Mouse (Mus musculus): ENCODE data around the gene Tff3. TPM values are rescaled to one million over a fixed set of nuclear protein-coding genes. Genes with fewer than 3 reads are reported as not detected.

Gene Tff3
- polyA plus RNA-seq, 1 experiment from 2014 or later: 2.3 TPM

DNA sequence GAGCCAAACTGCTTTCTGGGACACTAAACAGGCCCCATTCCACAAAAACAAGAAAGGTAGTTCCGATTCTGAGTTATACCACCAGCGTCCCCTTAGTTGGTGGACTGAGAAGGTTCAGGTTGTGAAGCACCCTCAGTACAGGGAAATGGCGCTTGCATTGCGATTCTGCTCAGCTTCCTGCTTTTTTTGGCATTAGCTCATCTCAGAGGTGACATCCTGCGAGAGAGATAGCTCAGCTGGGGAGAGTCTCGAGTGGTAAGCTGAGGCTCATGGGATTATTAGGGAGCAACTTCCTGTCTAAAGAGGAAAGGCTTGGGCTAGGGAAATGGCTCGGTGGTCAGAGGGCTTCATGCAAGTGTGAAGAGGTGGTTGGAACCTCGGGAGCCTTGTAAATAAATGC lies 39.6 kb downstream of the Tff3 start:
- H3K9ac ChIP-seq: no peak overlapping the region
- H3K4me1 ChIP-seq: peaks cover 89% of the 10 kb centered on the region
- H3K9me3 ChIP-seq (replicated peaks): no peaks in the 10 kb centered on the region
- H3K27ac ChIP-seq: peak overlapping the region; percentile 82
- peaks cover 7% of the 10 kb centered on the region for H3K36me3 ChIP-seq
- H3K4me2 ChIP-seq: no peak overlapping the region
- ATAC-seq: no peak
- no peak overlapping the region for H3K4me3 ChIP-seq
- 48% methylated on average over 8 of the region's 8 CpGs for WGBS (ENCODE audit: insufficient replicate concordance)
- no peaks in the 10 kb centered on the region for H3K27me3 ChIP-seq (replicated peaks)

DNA sequence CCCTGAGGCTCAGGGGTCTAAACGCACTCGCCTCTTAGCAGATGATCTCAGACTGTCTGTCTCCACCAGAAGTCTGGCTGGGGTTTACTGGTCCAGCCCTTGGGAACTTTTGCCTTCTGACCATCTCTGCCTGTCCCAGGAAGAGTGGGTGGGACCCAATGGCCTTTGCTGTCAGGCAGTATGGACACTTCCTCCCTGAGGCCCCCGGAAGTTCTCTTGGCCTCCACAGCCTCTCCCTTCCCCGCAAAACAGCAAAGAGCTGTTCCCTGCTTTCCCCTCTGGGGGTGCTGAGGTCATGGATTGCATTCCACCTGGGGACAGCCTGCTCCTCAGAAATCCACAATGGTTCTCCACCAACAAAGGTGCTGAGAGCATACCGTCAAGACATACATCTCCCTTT lies 40.7 kb downstream of the Tff3 start:
- Histone ChIP-seq H3K4me3 (no peak overlapping the region), H3K36me3 (peaks cover 7% of the 10 kb centered on the region), H3K9ac (0 out of 2 replicates have a peak overlapping the region, but pooled peaks have one; percentile 13), H3K27ac (peak overlapping the region; percentile 65), H3K4me2 (no peak overlapping the region), H3K9me3 (replicated peaks) (no peaks in the 10 kb centered on the region), H3K27me3 (replicated peaks) (no peaks in the 10 kb centered on the region), H3K4me1 (peaks cover 86% of the 10 kb centered on the region)
- 40% methylated on average over 5 of the region's 5 CpGs for whole genome bisulfite sequencing (ENCODE audit: insufficient replicate concordance)
- ATAC-seq: no peak

DNA sequence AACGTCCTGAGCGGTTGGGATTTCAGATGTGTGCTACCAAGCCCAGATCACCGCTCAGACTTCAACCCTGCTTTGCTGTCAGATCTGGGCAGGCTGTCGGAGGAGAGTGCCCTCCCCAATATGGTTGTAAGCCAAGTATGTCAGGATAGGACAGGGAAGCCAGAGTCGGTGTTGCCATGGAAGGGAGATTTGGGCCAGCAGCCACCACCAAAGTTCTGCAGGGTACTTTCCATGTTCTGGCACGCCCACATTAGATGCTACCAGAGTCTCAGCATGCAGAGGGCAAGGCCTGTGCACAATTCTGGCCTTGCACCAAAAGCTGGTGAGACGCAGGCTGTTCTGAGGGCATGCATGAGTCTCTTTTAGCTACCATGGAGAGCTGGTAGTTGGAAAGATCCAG lies 43.2 kb downstream of the Tff3 start:
- 87% methylated on average over 7 of the region's 7 CpGs for WGBS (ENCODE audit: insufficient replicate concordance)
- Histone ChIP-seq H3K27ac (peak overlapping the region; percentile 24; the same call in 1 of the 2 replicates), H3K4me3 (no peak overlapping the region), H3K36me3 (no peaks in the 10 kb centered on the region), H3K4me1 (peaks cover 78% of the 10 kb centered on the region), H3K9ac (no peak overlapping the region), H3K4me2 (no peak overlapping the region), H3K27me3 (replicated peaks) (no peaks in the 10 kb centered on the region), H3K9me3 (replicated peaks) (no peaks in the 10 kb centered on the region)
- no peak for ATAC-seq

DNA sequence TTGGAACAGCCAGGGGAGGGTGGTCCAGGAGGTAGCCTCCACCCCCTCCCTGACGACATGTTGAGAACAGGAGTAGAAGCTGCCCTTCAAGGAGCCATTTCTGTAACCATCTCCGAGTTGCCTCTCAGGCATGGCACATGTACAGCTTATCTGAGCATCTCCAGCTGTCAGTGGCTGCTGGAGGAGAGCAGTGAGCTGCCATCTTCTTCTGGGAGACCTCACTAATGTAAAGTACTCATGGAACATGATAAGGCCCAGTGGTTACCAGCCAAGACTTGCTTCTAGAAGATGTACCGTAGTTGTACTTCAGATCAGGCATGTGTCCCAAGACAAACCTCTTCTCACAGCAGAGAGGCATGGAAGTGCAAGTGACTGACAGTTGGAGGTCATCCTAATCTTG lies 43.9 kb downstream of the Tff3 start:
- Histone ChIP-seq H3K27me3 (replicated peaks) (no peaks in the 10 kb centered on the region), H3K36me3 (no peaks in the 10 kb centered on the region), H3K9me3 (replicated peaks) (no peaks in the 10 kb centered on the region), H3K4me3 (no peak overlapping the region), H3K4me2 (no peak overlapping the region), H3K4me1 (peaks cover 78% of the 10 kb centered on the region), H3K9ac (no peak overlapping the region), H3K27ac (peak overlapping the region; percentile 24)
- peak; percentile 58; the same call in 1 of the 2 replicates for ATAC-seq
- 54% methylated on average over 3 of the region's 3 CpGs for WGBS (ENCODE audit: insufficient replicate concordance)

DNA sequence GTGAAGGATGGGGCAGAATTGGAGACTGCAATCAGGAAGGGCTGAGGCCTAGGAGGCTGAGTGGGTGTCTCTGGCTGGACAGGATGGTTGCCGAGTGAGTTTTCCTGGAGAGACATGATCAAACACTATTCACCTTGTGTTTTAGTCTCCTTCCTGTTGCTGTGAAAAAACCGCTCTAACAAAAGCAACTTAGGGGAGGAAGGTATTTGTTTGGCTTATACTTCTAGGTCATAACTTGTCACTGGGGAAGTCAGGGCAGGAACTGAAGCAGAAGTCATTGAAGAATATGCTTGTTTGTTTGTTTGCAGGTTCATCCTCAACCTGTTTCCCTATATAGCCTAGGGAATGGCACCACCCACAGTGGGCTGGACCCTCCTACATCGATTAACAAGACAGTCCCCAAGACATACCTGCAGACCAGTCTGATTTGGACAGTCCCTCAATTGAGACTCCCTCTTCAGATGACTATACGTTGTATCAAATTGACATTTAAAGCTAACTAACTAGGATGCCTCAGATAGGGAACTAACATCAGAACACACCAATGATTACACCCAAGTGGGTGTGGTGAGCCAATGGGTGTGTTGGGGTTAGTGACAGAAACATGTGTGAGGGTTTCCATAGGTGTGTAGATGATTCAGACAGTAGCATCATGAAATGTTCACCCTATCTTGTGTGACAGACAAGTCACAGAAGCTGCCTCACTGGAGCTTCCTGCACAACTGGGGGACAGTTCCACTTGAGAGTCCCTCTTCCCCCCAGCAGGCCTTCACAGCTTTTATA lies 47.0 kb downstream of the Tff3 start:
- peak overlapping the region; percentile 7; the same call in 1 of the 2 replicates for H3K27ac ChIP-seq

DNA sequence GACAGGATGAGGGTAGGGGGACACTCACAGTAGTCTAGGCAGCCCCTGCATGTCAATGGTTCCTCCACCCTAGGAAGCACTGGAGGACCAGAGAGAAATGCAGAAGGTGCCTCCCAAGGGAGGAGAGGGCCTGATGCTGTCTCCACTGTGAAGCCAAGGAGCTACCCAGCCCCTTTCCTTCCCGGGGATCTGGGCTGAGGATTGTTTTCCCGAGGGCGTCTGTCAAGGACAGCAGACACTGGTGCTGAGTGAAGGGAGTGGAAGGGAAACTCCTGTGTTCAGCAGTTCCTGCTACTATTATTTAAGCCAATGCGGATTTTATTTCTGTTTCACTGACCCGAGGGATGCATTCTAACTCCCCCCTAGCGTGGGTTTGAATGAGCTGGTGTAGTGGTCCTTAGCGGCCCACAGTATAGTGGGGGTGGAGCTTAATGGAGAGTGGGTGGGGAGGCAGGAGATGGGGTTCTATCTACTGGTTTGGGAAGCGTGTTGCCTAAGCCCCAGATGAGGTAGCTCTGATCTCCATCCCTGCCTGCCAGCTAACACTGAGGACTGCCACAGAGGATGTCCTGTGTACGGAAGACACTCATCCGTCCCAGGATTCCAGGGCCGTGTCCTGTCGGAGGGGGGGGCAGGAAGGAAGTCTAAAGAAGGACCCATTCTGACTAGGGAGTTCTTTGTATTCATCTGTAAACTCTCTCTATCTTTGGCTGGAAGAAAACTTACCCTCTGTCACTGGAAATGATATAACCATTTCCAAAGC lies 50.2 kb downstream of the Tff3 start:
- WGBS (ENCODE audit: insufficient replicate concordance): 46% methylated on average over 12 of the region's 12 CpGs

More for the DNA sequence above, 47.0 kb downstream of the Tff3 start:
- Histone ChIP-seq H3K9me3 (replicated peaks) (no peaks in the 10 kb centered on the region), H3K9ac (no peak overlapping the region), H3K4me2 (no peak overlapping the region), H3K36me3 (no peaks in the 10 kb centered on the region), H3K27me3 (replicated peaks) (peaks cover 11% of the 10 kb centered on the region; the same call in 1 of the 2 replicates), H3K4me3 (no peak overlapping the region), H3K4me1 (peaks cover 76% of the 10 kb centered on the region)
- peak; percentile 60; the same call in 1 of the 2 replicates for ATAC-seq
- 79% methylated on average over 4 of the region's 4 CpGs for WGBS (ENCODE audit: insufficient replicate concordance)

DNA sequence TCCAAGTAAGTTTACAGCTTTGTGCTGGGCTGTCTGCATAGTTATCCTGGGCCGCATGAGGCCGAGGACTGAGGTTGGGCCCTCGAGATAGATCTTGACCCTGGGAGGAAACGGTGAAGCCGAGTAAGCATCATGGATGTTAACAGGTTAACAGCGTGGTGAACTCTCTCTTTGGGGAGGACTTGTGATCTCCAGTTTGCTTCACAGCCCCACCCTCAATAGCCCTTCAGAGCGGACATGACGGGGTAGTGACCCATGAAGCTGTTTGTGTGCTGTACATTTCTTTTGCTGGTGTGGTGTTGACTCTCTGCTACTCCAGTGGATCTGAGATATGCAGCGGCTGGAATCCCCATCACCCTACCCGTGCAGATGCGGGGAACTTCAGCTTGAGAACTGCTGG lies 50.9 kb downstream of the Tff3 start:
- no peak overlapping the region for H3K4me2 ChIP-seq
- no peak overlapping the region for H3K9ac ChIP-seq
- peaks cover 11% of the 10 kb centered on the region; the same call in 1 of the 2 replicates for H3K27me3 ChIP-seq (replicated peaks)
- peak overlapping the region; percentile 42; the same call in 1 of the 2 replicates for H3K27ac ChIP-seq
- no peaks in the 10 kb centered on the region for H3K9me3 ChIP-seq (replicated peaks)
- peaks cover 77% of the 10 kb centered on the region for H3K4me1 ChIP-seq
- no peak for ATAC-seq
- no peak overlapping the region for H3K4me3 ChIP-seq
- WGBS (ENCODE audit: insufficient replicate concordance): 73% methylated on average over 11 of the region's 11 CpGs
- H3K36me3 ChIP-seq: no peaks in the 10 kb centered on the region

More for the DNA sequence above, 50.2 kb downstream of the Tff3 start:
- Histone ChIP-seq H3K4me2 (no peak overlapping the region), H3K9ac (no peak overlapping the region), H3K9me3 (replicated peaks) (no peaks in the 10 kb centered on the region), H3K4me1 (peaks cover 70% of the 10 kb centered on the region), H3K27me3 (replicated peaks) (peaks cover 11% of the 10 kb centered on the region; the same call in 1 of the 2 replicates), H3K4me3 (no peak overlapping the region), H3K27ac (peak overlapping the region; percentile 45), H3K36me3 (no peaks in the 10 kb centered on the region)
- 0 out of 2 replicates have a peak, but pooled peaks have one; percentile 22 for ATAC-seq

DNA sequence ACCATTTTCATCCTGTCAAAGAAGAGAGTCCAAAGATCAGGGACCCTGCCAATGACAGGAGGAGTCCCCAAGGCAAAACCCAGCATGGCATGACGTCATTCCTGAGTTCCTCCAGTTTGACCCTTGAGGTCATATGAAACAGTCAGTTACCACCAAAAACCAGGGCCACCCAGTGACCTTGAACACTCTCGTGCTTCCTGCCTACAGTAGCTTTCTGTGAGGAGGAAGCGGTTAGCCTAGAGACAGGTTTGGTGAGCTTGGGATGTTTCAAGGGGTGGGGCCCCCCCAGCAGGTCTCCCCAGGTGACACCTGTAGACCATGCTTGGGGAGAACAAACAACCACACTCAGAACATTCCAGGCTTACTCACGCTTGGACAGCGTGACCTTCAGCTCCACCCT lies 51.9 kb downstream of the Tff3 start:
- Histone ChIP-seq H3K27me3 (replicated peaks) (peaks cover 11% of the 10 kb centered on the region; the same call in 1 of the 2 replicates), H3K4me3 (no peak overlapping the region), H3K4me1 (peaks cover 78% of the 10 kb centered on the region), H3K4me2 (no peak overlapping the region), H3K9me3 (replicated peaks) (no peaks in the 10 kb centered on the region), H3K27ac (no peak overlapping the region), H3K36me3 (no peaks in the 10 kb centered on the region), H3K9ac (no peak overlapping the region)
- WGBS (ENCODE audit: insufficient replicate concordance): 61% methylated on average over 5 of the region's 5 CpGs
- no peak for ATAC-seq

DNA sequence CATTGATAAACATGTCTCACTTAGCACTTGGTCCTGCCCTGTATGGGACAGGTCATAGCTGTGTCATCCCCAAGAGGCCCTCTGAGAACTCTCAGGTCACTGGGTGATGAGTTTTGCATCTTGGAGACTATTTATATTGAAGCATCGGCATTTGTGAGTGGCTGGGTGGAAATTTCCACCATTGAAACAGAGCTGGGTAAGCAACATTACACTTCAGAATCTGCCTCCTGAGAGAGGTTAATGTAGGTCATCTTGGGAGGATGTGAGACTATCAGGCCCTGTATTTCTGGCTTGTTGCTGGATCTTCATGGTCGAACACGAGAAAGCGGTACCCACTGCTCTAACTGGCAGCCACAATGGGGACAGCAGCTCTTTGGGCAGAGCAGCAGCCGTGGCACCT lies 54.0 kb downstream of the Tff3 start:
- Histone ChIP-seq H3K27me3 (replicated peaks) (peaks cover 11% of the 10 kb centered on the region; the same call in 1 of the 2 replicates), H3K27ac (peak overlapping the region; percentile 80; the same call in 1 of the 2 replicates), H3K9me3 (replicated peaks) (no peaks in the 10 kb centered on the region), H3K4me2 (no peak overlapping the region; the same call in 1 of the 2 replicates), H3K4me1 (peaks cover 87% of the 10 kb centered on the region), H3K36me3 (no peaks in the 10 kb centered on the region), H3K9ac (no peak overlapping the region), H3K4me3 (no peak overlapping the region)
- no peak for ATAC-seq
- WGBS (ENCODE audit: insufficient replicate concordance): 85% methylated on average over 5 of the region's 5 CpGs

Other genes with a start within 250 kb of the Tff3 start
- gene Glp1r, start 227.8 kb downstream of the Tff3 start, polyA plus RNA-seq (2016; fragmentation: Nextera tagmentation; extraction: Ambion mirVana): 0.06 TPM in 1 of 2 replicates, not detected in the other
- not detected in 2 replicates for gene Umodl1, start 175.0 kb downstream of the Tff3 start, polyA plus RNA-seq (2016; fragmentation: Nextera tagmentation; extraction: Ambion mirVana)
- gene Abcg1, start 72.0 kb downstream of the Tff3 start, polyA plus RNA-seq (2016; fragmentation: Nextera tagmentation; extraction: Ambion mirVana): 5.4 and 5.5 TPM in 2 replicates
- gene Tff2, start 14.6 kb upstream of the Tff3 start, polyA plus RNA-seq (2016; fragmentation: Nextera tagmentation; extraction: Ambion mirVana): not detected in 2 replicates
- 0.46 TPM in 1 of 2 replicates, not detected in the other for gene Tff1, start 35.6 kb upstream of the Tff3 start, polyA plus RNA-seq (2016; fragmentation: Nextera tagmentation; extraction: Ambion mirVana)
- gene Tmprss3, start 69.3 kb upstream of the Tff3 start, polyA plus RNA-seq (2016; fragmentation: Nextera tagmentation; extraction: Ambion mirVana): 0.24 and 0.33 TPM in 2 replicates
- 23.2 and 25.6 TPM in 2 replicates for gene Ubash3a, start 78.2 kb upstream of the Tff3 start, polyA plus RNA-seq (2016; fragmentation: Nextera tagmentation; extraction: Ambion mirVana)
- gene Rsph1, start 147.7 kb upstream of the Tff3 start, polyA plus RNA-seq (2016; fragmentation: Nextera tagmentation; extraction: Ambion mirVana): 0.25 and 0.32 TPM in 2 replicates
- 4.4 and 5.4 TPM in 2 replicates for gene Slc37a1, start 157.1 kb upstream of the Tff3 start, polyA plus RNA-seq (2016; fragmentation: Nextera tagmentation; extraction: Ambion mirVana)

All from liver, embryonic 12.5 days (tissue).